10 mouse cellular contexts compared by ENCODE assay signal in the genomic region with DNA sequence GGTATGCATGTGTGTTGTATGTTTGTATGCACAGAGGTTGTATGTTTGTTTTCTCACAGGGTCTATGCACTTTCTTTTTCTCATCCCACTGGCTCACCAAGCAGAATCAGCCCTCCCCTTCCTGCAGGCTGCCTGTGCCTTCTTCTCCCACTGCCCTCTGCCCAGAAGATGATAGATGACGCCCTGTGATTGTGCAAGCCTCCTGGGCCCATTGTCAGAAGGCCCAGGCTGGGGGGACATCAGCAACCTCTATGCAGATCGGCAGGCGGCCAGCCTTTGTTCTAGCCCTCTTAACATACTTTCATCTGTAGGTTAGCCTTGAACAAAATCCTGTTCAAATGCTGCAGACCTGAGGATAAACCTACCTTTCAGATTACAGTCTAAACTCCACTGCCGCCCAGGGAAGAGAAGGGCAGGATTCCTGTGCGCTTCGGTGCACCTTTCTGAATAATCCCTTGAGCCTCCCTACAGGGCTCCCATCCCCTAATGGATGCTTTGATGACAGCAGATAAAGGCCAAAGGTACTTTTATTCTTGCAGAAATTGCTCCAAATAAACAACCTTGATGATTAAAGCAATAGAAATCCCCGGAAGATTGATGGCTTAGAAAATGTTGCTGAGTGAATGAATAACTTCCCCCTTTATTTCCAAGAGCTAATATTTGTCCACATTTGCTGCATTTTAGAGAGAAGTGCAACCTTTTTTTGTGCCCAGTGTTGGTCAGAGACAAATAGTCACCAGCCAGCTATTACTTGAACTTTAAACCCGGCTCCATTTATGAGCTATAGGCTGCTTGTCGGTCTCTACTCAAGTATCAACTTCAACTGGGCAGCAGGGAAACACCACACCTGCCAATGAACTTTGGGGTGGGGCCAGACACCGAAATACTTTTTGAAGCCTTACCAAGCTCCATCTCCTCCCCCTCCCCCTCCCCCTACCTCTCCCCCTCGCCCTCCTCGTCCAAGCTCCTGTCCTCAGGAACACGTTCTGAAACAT.
DNase-seq lines count a peak whose midpoint lies in the region; ATAC-seq and TF ChIP-seq lines count a peak whose summit lies in the region.
"Had no signal": no experiment of that assay in that cellular context is flagged by ENCODE, and none has a peak within 500 bp of the region (broad histone marks: within the 10 kb centered on the region; RNA-seq: fewer than 3 reads in every experiment).

No protein-coding gene starts in this region.

- WGBS in midbrain, embryonic 10.5 days, result 55% methylated on average over 13 of the region's 13 CpGs
- WGBS in midbrain, embryonic 16.5 days, result 47% methylated on average over 13 of the region's 13 CpGs
- WGBS in hindbrain, embryonic 16.5 days, result 48% methylated on average over 13 of the region's 13 CpGs
- WGBS in stomach, embryonic 15.5 days, result 35% methylated on average over 13 of the region's 13 CpGs

- no peak overlapping the region for H3K4me2 ChIP-seq in midbrain, embryonic 16.5 days (ENCODE audit: low read length)
- H3K4me2 ChIP-seq in hindbrain, embryonic 16.5 days (ENCODE audit: low read length), result no peak overlapping the region
- H3K4me2 ChIP-seq in stomach, embryonic 15.5 days, result no peak overlapping the region; the same call in 1 of the 2 replicates
- H3K4me2 ChIP-seq: neural tube, embryonic 13.5 days had no signal

- peak overlapping the region; percentile 16; the same call in 1 of the 2 replicates for H3K27ac ChIP-seq in gastrocnemius, adult 2 months
- 0 out of 2 replicates have a peak overlapping the region, but pooled peaks have one; percentile 14 for H3K27ac ChIP-seq in midbrain, embryonic 10.5 days (replicated peaks)
- H3K27ac ChIP-seq in midbrain, embryonic 16.5 days (ENCODE audit: low read length), result no peak overlapping the region
- no peak overlapping the region for H3K27ac ChIP-seq in hindbrain, embryonic 16.5 days (ENCODE audit: low read depth, low read length)
- H3K27ac ChIP-seq in stomach, embryonic 15.5 days, result peak overlapping the region; percentile 67
- H3K27ac ChIP-seq: liver, embryonic 14.5 days; neural tube, embryonic 13.5 days had no signal

- H3K4me1 ChIP-seq in midbrain, embryonic 10.5 days, result peaks cover 7% of the 10 kb centered on the region
- peaks cover 2% of the 10 kb centered on the region; the same call in 1 of the 2 replicates for H3K4me1 ChIP-seq in midbrain, embryonic 16.5 days (ENCODE audit: control insufficient read depth, insufficient read depth, low read length)
- no peaks in the 10 kb centered on the region for H3K4me1 ChIP-seq in hindbrain, embryonic 16.5 days (ENCODE audit: control insufficient read depth, insufficient read depth, low read depth, low read length)
- H3K4me1 ChIP-seq in stomach, embryonic 15.5 days, result no peaks in the 10 kb centered on the region

- H3K9me3 ChIP-seq in midbrain, embryonic 10.5 days (replicated peaks), result no peaks in the 10 kb centered on the region
- no peaks in the 10 kb centered on the region for H3K9me3 ChIP-seq in midbrain, embryonic 16.5 days (replicated peaks; ENCODE audit: control insufficient read depth, low read length, poor library complexity, severe bottlenecking)
- H3K9me3 ChIP-seq in hindbrain, embryonic 16.5 days (ENCODE audit: control insufficient read depth, low read length), result no peaks in the 10 kb centered on the region
- H3K9me3 ChIP-seq in stomach, embryonic 15.5 days, result no peaks in the 10 kb centered on the region
- H3K9me3 ChIP-seq: neural tube, embryonic 13.5 days had no signal

- no peak overlapping the region for H3K4me3 ChIP-seq in gastrocnemius, adult 2 months
- H3K4me3 ChIP-seq in midbrain, embryonic 10.5 days, result no peak overlapping the region
- no peak overlapping the region for H3K4me3 ChIP-seq in midbrain, embryonic 16.5 days (ENCODE audit: low read depth, low read length)
- no peak overlapping the region for H3K4me3 ChIP-seq in hindbrain, embryonic 16.5 days (ENCODE audit: low read length)
- no peak overlapping the region for H3K4me3 ChIP-seq in stomach, embryonic 15.5 days (replicated peaks)
- H3K4me3 ChIP-seq: neural tube, embryonic 13.5 days had no signal

- no peak overlapping the region for H3K9ac ChIP-seq in midbrain, embryonic 16.5 days (ENCODE audit: low read depth, low read length)
- no peak overlapping the region for H3K9ac ChIP-seq in hindbrain, embryonic 16.5 days (ENCODE audit: low read depth, low read length)
- no peak overlapping the region for H3K9ac ChIP-seq in stomach, embryonic 15.5 days
- H3K9ac ChIP-seq: liver, embryonic 14.5 days; neural tube, embryonic 13.5 days had no signal

- TF ChIP-seq CTCF in gastrocnemius, adult 2 months (IDR thresholded peaks at IDR 0.05), result no peak

- DNase-seq in gastrocnemius, adult 2 months, result peak; percentile 45
- DNase-seq in gastrocnemius, postnatal 36 days, result no peak
- no peak for DNase-seq in midbrain, embryonic 10.5 days (ENCODE audit: low spot score)
- DNase-seq in cerebellum, adult 18-20 months, result no peak

- no peak for ATAC-seq in midbrain, embryonic 16.5 days
- peak; percentile 45; the same call in 1 of the 2 replicates for ATAC-seq in hindbrain, embryonic 16.5 days
- peak; percentile 79 for ATAC-seq in stomach, embryonic 15.5 days (ENCODE audit: insufficient read depth, low FRiP score, low read depth)
- no peak for ATAC-seq in monocyte, adult 5-6 weeks (replicated peaks; ENCODE audit: insufficient number of reproducible peaks, low FRiP score, low TSS enrichment, poor library complexity, severe bottlenecking)

- no peaks in the 10 kb centered on the region for H3K36me3 ChIP-seq in midbrain, embryonic 10.5 days
- no peaks in the 10 kb centered on the region for H3K36me3 ChIP-seq in midbrain, embryonic 16.5 days (ENCODE audit: control insufficient read depth, insufficient read depth, low read length)
- no peaks in the 10 kb centered on the region for H3K36me3 ChIP-seq in hindbrain, embryonic 16.5 days (ENCODE audit: control insufficient read depth, insufficient read depth, low read length)
- H3K36me3 ChIP-seq in stomach, embryonic 15.5 days, result no peaks in the 10 kb centered on the region
- H3K36me3 ChIP-seq: neural tube, embryonic 13.5 days had no signal

- no peaks in the 10 kb centered on the region for H3K27me3 ChIP-seq in midbrain, embryonic 10.5 days (ENCODE audit: low read depth, poor library complexity, severe bottlenecking)
- H3K27me3 ChIP-seq in midbrain, embryonic 16.5 days (ENCODE audit: control insufficient read depth, insufficient read depth, low read depth, low read length), result no peaks in the 10 kb centered on the region
- no peaks in the 10 kb centered on the region for H3K27me3 ChIP-seq in hindbrain, embryonic 16.5 days (replicated peaks; ENCODE audit: control insufficient read depth, insufficient read depth, low read length)
- no peaks in the 10 kb centered on the region for H3K27me3 ChIP-seq in stomach, embryonic 15.5 days (replicated peaks)
- H3K27me3 ChIP-seq: neural tube, embryonic 13.5 days had no signal

- intact Hi-C loops in gastrocnemius, adult 2 months (cut with DNase I), result no loop called here
- intact Hi-C loops in gastrocnemius, postnatal 36 days (cut with DNase I), result loop anchor here (10.0 kb wide), 1 partner anchor 117 kb away; no protein-coding TSS in a partner anchor

Comparison
In these comparisons a context has a peak if more than half of its experiments do, and no peak if none do; other contexts are left out.
1. H3K27ac ChIP-seq: peak in gastrocnemius, adult 2 months (single experiment), midbrain, embryonic 10.5 days (single experiment) and stomach, embryonic 15.5 days (single experiment); none in midbrain, embryonic 16.5 days (single experiment) and hindbrain, embryonic 16.5 days (single experiment).
2. ATAC-seq: peak in hindbrain, embryonic 16.5 days (single experiment) and stomach, embryonic 15.5 days (single experiment); none in midbrain, embryonic 16.5 days (single experiment) and monocyte, adult 5-6 weeks (single experiment).